Mouse (Mus musculus) limb, embryonic 10.5 days (tissue): ENCODE results near the gene Cd247. TPM values are rescaled to one million over a fixed set of nuclear protein-coding genes. Genes with fewer than 3 reads are reported as not detected.

Experiments
- DNase-seq: peaks from one replicate; pipeline ENCODE4 v3.0.0-alpha.2; 2017; ENCODE audit warnings: low spot score
- H3K27ac ChIP-seq: fragments of 300-500 bp; sonication (generic); 2 replicates; pipeline ENCODE4 v1.5.1; 2016; ENCODE audit warnings: mild to moderate bottlenecking
- H3K27me3 ChIP-seq: fragments of 300-500 bp; sonication (generic); 2 replicates; pipeline ENCODE4 v1.6.1; 2016; ENCODE audit warnings: low read depth, mild to moderate bottlenecking; ENCODE audit not compliant: poor library complexity, severe bottlenecking
- H3K36me3 ChIP-seq: fragments of 300-500 bp; sonication (generic); 2 replicates; pipeline ENCODE4 v1.6.1; 2016; ENCODE audit warnings: mild to moderate bottlenecking, moderate library complexity
- H3K4me1 ChIP-seq: fragments of 300-500 bp; sonication (generic); 2 replicates; pipeline ENCODE4 v1.6.1; 2016
- H3K4me3 ChIP-seq: fragments of 300-500 bp; sonication (generic); 2 replicates; pipeline ENCODE4 v1.5.1; 2016; ENCODE audit warnings: mild to moderate bottlenecking, moderate library complexity
- H3K9me3 ChIP-seq: fragments of 300-500 bp; sonication (generic); replicated peaks from 2 replicates; pipeline ENCODE4 v1.6.1; 2016; ENCODE audit warnings: mild to moderate bottlenecking
- WGBS: fragments of 180-500 bp; shearing (Covaris S2); methylation state at CpG from one replicate; pipeline ENCODE4 v1.1.7; 2016; 5-methylcytosine and 5-hydroxymethylcytosine counted together
- polyA plus RNA-seq: library from polyadenylated mRNA; unstranded; fragments of >200 nt; fragmentation: Nextera tagmentation; extraction: Ambion mirVana; gene quantifications from 2 replicates; pipeline ENCODE4 v1.2.1, GENCODE M21; 2016

The Cd247 gene
- polyA plus RNA-seq, 1 experiment from 2014 or later: 1.1 TPM

DNA sequence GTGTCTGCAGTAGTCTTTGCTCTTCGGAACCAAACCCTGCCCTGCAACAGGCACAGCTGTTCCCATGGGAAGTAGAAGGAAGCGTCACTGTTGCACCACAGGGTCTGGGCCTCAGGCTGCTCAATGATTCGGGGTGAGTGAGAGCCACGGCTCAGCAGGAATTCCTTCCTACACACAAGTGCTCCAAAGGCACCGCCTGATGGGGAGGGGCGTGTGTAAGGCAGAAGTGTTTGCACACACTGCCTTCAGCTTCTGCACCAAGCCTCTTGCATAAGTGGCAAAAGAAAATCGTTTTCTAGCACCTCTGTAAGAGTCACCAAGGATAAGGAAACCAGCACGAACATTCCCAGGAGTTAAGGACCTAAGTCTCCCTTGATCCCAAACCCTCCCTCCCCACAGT, 86.2 kb downstream of the Cd247 start:
- H3K36me3 ChIP-seq: peaks cover 51% of the 10 kb centered on the region

GRCm38 (mm10) chr1:165875520-165876284, 87.2 kb downstream of the Cd247 start:
- DNase-seq: no peak
- no peaks in the 10 kb centered on the region for H3K27me3 ChIP-seq
- peaks cover 8% of the 10 kb centered on the region for H3K4me1 ChIP-seq
- WGBS: 91% methylated on average over 6 of the region's 6 CpGs
- no peak overlapping the region for H3K4me3 ChIP-seq
- no peaks in the 10 kb centered on the region for H3K9me3 ChIP-seq
- peaks cover 56% of the 10 kb centered on the region for H3K36me3 ChIP-seq
- no peak overlapping the region for H3K27ac ChIP-seq

More for the DNA sequence above, 86.2 kb downstream of the Cd247 start:
- DNase-seq: no peak
- Histone ChIP-seq H3K27me3 (no peaks in the 10 kb centered on the region), H3K4me1 (peaks cover 8% of the 10 kb centered on the region), H3K9me3 (no peaks in the 10 kb centered on the region), H3K27ac (no peak overlapping the region), H3K4me3 (no peak overlapping the region)
- 57% methylated on average over 8 of the region's 8 CpGs for WGBS

DNA sequence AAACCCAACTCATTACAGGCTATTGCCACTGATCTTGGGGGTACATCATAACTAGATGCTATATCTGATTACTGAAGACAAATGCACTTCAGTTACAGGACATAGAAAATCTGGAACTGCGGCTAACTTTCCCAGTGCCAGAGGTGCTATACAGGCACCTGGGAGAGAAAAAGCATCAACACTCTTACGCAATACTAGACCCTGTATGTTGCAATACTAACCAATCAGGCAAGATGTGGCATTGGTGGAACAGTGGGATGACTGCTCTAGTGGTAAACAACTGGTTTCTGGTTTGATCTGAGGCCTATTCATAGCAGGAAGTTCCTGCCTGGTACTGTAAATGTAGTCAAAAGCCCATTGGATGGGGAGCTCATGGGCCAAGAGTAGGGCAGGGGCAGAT, 90.3 kb downstream of the Cd247 start:
- no peak for DNase-seq
- 99% methylated on average over 2 of the region's 2 CpGs for WGBS
- Histone ChIP-seq H3K9me3 (no peaks in the 10 kb centered on the region), H3K36me3 (peaks cover 56% of the 10 kb centered on the region), H3K27me3 (no peaks in the 10 kb centered on the region), H3K27ac (no peak overlapping the region), H3K4me3 (no peak overlapping the region), H3K4me1 (peaks cover 20% of the 10 kb centered on the region)

GRCm38 (mm10) chr1:165882146-165882900, 93.8 kb downstream of the Cd247 start:
- H3K4me1 ChIP-seq: peaks cover 12% of the 10 kb centered on the region
- peaks cover 47% of the 10 kb centered on the region for H3K36me3 ChIP-seq
- DNase-seq: no peak
- H3K27me3 ChIP-seq: no peaks in the 10 kb centered on the region
- H3K4me3 ChIP-seq: no peak overlapping the region
- 75% methylated on average over 8 of the region's 8 CpGs for WGBS
- H3K9me3 ChIP-seq: no peaks in the 10 kb centered on the region
- H3K27ac ChIP-seq: no peak overlapping the region

DNA sequence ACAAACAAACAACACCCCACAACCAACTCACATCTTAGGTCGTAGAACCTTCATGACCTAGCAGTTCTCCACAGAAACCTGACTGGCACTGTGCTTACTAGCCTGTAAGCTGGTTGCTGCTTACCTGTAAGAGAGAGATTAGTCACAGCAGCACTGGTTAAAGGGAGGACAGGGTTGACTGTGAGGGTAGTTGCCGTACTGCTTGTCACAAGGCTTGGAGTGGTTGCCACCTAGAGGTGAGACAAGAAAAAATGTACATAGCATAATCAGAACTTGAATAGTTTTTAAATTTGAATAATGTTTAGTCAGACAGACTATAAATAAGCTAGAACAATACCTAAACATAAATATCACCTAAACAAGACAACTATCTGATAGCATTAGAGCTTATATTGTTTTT, 103.2 kb downstream of the Cd247 start:
- no peak for DNase-seq
- H3K36me3 ChIP-seq: peaks cover 84% of the 10 kb centered on the region
- WGBS: 93% methylated on average over 2 of the region's 2 CpGs
- no peak overlapping the region for H3K27ac ChIP-seq
- no peaks in the 10 kb centered on the region for H3K27me3 ChIP-seq
- H3K4me3 ChIP-seq: no peak overlapping the region
- no peaks in the 10 kb centered on the region for H3K4me1 ChIP-seq
- no peaks in the 10 kb centered on the region for H3K9me3 ChIP-seq

DNA sequence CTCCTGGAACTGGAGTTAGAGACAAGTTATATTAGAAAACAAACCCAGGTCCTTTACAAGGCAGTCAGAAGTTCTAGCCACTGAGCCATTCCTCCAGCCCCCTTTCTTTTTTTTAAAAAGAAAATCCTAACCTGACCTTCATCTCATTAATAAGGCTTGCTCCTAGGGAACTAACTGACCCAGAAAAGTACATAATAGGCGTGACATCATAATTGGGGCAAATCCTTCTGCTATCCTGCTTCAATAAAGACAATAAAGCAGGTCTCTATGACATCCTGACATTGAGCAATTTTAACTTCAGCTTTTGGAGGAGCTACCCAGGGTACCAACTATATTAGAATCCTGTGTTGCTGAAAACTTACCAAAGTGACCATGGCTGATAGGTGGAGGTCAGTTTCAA, 115.1 kb downstream of the Cd247 start:
- DNase-seq: no peak
- Histone ChIP-seq H3K9me3 (no peaks in the 10 kb centered on the region), H3K27ac (no peak overlapping the region), H3K4me3 (no peak overlapping the region), H3K27me3 (no peaks in the 10 kb centered on the region), H3K4me1 (no peaks in the 10 kb centered on the region), H3K36me3 (peaks cover 69% of the 10 kb centered on the region)
- 86% methylated on average over 1 of the region's 1 CpGs for WGBS

GRCm38 (mm10) chr1:165908153-165908552, 119.7 kb downstream of the Cd247 start:
- WGBS: 94% methylated on average over 2 of the region's 2 CpGs
- no peak for DNase-seq
- Histone ChIP-seq H3K27me3 (no peaks in the 10 kb centered on the region), H3K27ac (no peak overlapping the region), H3K9me3 (no peaks in the 10 kb centered on the region), H3K4me1 (no peaks in the 10 kb centered on the region), H3K4me3 (no peak overlapping the region), H3K36me3 (peaks cover 56% of the 10 kb centered on the region)

GRCm38 (mm10) chr1:165908806-165909205, 120.3 kb downstream of the Cd247 start:
- Histone ChIP-seq H3K27me3 (no peaks in the 10 kb centered on the region), H3K36me3 (peaks cover 55% of the 10 kb centered on the region), H3K27ac (no peak overlapping the region), H3K4me3 (no peak overlapping the region), H3K9me3 (no peaks in the 10 kb centered on the region), H3K4me1 (no peaks in the 10 kb centered on the region)
- 82% methylated on average over 3 of the region's 3 CpGs for WGBS
- DNase-seq: no peak

- Histone ChIP-seq H3K36me3 (peaks cover 52% of the 10 kb centered on the region), H3K4me3 (no peak overlapping the region), H3K27ac (no peak overlapping the region), H3K4me1 (no peaks in the 10 kb centered on the region), H3K9me3 (no peaks in the 10 kb centered on the region), H3K27me3 (no peaks in the 10 kb centered on the region)
- DNase-seq: no peak
- WGBS: 88% methylated on average over 3 of the region's 3 CpGs
Observed at GRCm38 (mm10) chr1:165909471-165909870, 121.0 kb downstream of the Cd247 start.

DNA sequence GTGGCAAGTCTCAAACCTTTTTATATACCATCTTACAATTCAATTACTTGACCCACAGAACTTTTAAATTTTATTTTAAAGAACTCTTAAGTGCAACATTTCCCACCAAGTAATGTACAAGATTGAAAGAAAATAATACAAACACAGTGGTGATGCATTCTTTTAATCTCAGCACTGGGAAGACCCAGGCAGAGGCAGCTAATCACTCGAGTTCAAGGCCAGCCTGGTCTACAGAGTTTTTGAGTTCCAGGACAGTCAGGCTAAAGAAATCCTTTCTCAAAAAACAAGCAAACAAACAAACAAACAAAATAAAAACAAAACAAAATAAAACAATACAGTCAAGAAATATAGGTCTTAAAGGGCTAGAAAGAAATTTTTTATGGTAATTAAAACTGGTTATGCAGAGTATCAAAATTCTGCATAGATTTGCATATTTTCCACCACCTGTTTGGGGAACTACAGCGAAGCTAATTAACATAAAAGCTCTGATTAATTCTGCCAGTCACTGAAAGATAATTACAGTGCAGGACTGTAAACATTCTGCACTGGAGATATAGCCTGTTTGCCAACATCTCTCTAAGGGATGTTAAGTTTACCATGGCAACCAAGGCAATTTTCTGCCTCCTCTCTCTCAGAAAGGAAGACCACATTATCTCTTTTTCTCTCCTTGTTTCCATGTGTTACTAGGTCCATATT, 125.4 kb downstream of the Cd247 start:
- no peak overlapping the region for H3K4me3 ChIP-seq
- peaks cover 27% of the 10 kb centered on the region for H3K36me3 ChIP-seq
- H3K4me1 ChIP-seq: no peaks in the 10 kb centered on the region
- DNase-seq: no peak
- no peaks in the 10 kb centered on the region for H3K27me3 ChIP-seq
- H3K27ac ChIP-seq: no peak overlapping the region
- H3K9me3 ChIP-seq: no peaks in the 10 kb centered on the region
- WGBS: 88% methylated on average over 2 of the region's 2 CpGs

DNA sequence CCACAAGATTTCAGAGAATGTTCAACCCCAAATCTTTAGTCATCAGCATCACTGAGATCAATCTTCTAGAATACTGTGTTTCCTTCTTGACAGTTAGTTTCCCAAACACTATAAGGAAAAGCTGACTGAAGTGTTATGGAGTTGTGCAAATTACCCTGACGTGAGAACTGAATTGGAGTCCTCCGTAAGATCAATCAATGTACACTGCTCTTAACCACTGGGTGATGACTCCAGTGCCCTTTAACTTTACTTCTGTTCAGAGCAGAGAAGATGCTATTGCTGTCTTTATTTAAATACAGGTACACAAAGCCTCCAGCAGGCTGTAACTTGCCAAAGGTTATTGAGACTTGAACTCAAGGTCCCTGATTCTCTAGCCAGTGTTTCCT, 125.9 kb downstream of the Cd247 start:
- Histone ChIP-seq H3K36me3 (peaks cover 24% of the 10 kb centered on the region), H3K9me3 (no peaks in the 10 kb centered on the region), H3K4me3 (no peak overlapping the region), H3K27me3 (no peaks in the 10 kb centered on the region), H3K4me1 (no peaks in the 10 kb centered on the region), H3K27ac (no peak overlapping the region)
- DNase-seq: no peak
- WGBS: 68% methylated on average over 2 of the region's 2 CpGs

DNA sequence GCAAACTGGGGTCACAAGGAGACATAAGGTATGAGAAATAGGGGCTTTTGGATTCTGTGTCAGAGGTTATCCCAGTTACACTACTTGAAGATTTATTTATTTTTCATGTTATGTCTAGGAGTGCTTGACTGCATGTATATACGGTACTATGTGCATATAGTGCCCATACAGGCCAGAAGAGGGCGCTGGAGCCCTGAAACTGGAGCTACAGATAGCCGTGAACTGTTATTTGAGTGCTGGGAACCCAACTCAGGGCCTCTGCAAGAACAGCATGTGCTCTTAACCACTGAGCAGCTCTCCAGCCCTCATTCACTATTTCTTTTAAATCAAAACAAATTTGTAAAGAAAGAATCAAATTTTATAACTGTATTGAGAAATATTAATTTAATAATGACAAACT, 132.5 kb downstream of the Cd247 start:
- Histone ChIP-seq H3K27me3 (no peaks in the 10 kb centered on the region), H3K9me3 (no peaks in the 10 kb centered on the region), H3K4me3 (no peak overlapping the region), H3K27ac (no peak overlapping the region), H3K36me3 (peaks cover 12% of the 10 kb centered on the region), H3K4me1 (no peaks in the 10 kb centered on the region)
- 73% methylated on average over 3 of the region's 3 CpGs for WGBS
- DNase-seq: no peak

- no peaks in the 10 kb centered on the region for H3K27me3 ChIP-seq
- no peaks in the 10 kb centered on the region for H3K4me1 ChIP-seq
- no peaks in the 10 kb centered on the region for H3K9me3 ChIP-seq
- no peak for DNase-seq
- no peak overlapping the region for H3K4me3 ChIP-seq
- 93% methylated on average over 1 of the region's 1 CpGs for WGBS
- no peaks in the 10 kb centered on the region for H3K36me3 ChIP-seq
- H3K27ac ChIP-seq: no peak overlapping the region
Observed at GRCm38 (mm10) chr1:165922488-165922887, 134.0 kb downstream of the Cd247 start.
